1 mouse cellular context compared by ENCODE assay signal in genomic region chr5:30888337-30889087, GRCm38 (mm10).
TF ChIP-seq lines count a peak whose summit lies in the region.

Gene Agbl5, plus strand, starts transcription at chr5:30888694.

TF ChIP-seq in CH12.LX, 34 proteins besides CTCF, POLR2A, EP300 and RAD21 (continued from another document):
- peak; percentile 99 for TF ChIP-seq TBP (conservative IDR thresholded peaks at IDR 0.05; ENCODE audit: low read depth, low read length)
- no peak for TF ChIP-seq USF1 (IDR thresholded peaks at IDR 0.05; ENCODE audit: low read depth, low read length)
- TF ChIP-seq ZMIZ1 (IDR thresholded peaks at IDR 0.05; ENCODE audit: low read depth, low read length), result no peak
- TF ChIP-seq JUN (IDR thresholded peaks at IDR 0.05; ENCODE audit: insufficient read depth, low read depth, low read length), result no peak; the same call in 1 of the 2 replicates
- peak; percentile 87; the same call in 1 of the 2 replicates for TF ChIP-seq E2F4 (IDR thresholded peaks at IDR 0.05; ENCODE audit: insufficient replicate concordance, low read depth, low read length)
- no peak for TF ChIP-seq USF2 (conservative IDR thresholded peaks at IDR 0.05; ENCODE audit: low read depth, low read length)
- no peak; the same call in 1 of the 2 replicates for TF ChIP-seq ETS1 (conservative IDR thresholded peaks at IDR 0.05; ENCODE audit: low read depth, low read length)
- peak; percentile 82; the same call in 1 of the 2 replicates for TF ChIP-seq KAT2A (IDR thresholded peaks at IDR 0.05; ENCODE audit: insufficient replicate concordance, low read length)
- TF ChIP-seq NRF1 (IDR thresholded peaks at IDR 0.05; ENCODE audit: low read depth, low read length), result peak; percentile 67
- TF ChIP-seq MYC (IDR thresholded peaks at IDR 0.05; ENCODE audit: low read depth, low read length), result peak; percentile 95
- peak; percentile 44 for TF ChIP-seq ZNF384 (IDR thresholded peaks at IDR 0.05; ENCODE audit: low read depth, low read length)
- TF ChIP-seq ELF1 (IDR thresholded peaks at IDR 0.05; ENCODE audit: low read depth, low read length), result peak; percentile 96
- TF ChIP-seq POLR2AphosphoS2 (IDR thresholded peaks at IDR 0.05; ENCODE audit: low read depth, low read length), result peak; percentile 71; the same call in 1 of the 2 replicates
- no peak for TF ChIP-seq CHD1 (IDR thresholded peaks at IDR 0.05; ENCODE audit: low read depth, low read length)
- TF ChIP-seq SIN3A (IDR thresholded peaks at IDR 0.05; ENCODE audit: low read length), result peak; percentile 94
- TF ChIP-seq TCF12 (IDR thresholded peaks at IDR 0.05; ENCODE audit: low read depth, low read length), result peak; percentile 60
- TF ChIP-seq MAX (IDR thresholded peaks at IDR 0.05; ENCODE audit: low read length), result peak; percentile 90
- TF ChIP-seq RCOR1 (conservative IDR thresholded peaks at IDR 0.05; ENCODE audit: low read depth, low read length), result peak; percentile 80; the same call in 1 of the 2 replicates
- TF ChIP-seq BHLHE40 (IDR thresholded peaks at IDR 0.05; ENCODE audit: low read depth, low read length), result peak; percentile 83
- TF ChIP-seq UBTF (IDR thresholded peaks at IDR 0.05; ENCODE audit: low read depth, low read length), result no peak
- TF ChIP-seq MAZ (IDR thresholded peaks at IDR 0.05; ENCODE audit: low read depth, low read length), result peak; percentile 72
